Mouse (Mus musculus) liver, embryonic 14.5 days (tissue): ENCODE measurements around the gene Ddx23. TPM values are rescaled to one million over a fixed set of nuclear protein-coding genes. Genes with fewer than 3 reads are reported as not detected.
A peak's percentile ranks its signal among the peaks of the same experiment; 100 is the strongest.

ENCODE experiments used
- ATAC-seq: fragments of 200-750 bp; cut with Nextera tagmentation; 2 replicates; pipeline ENCODE4 v1.8.0; 2017; ENCODE audit warnings: moderate number of reproducible peaks, mild to moderate bottlenecking, moderate library complexity; ENCODE audit not compliant: insufficient read depth
- DNase-seq, 3 experiments: peaks; one replicate each; pipeline ENCODE4 v3.0.0-alpha.2; 2012 to 2013; ENCODE audit warnings: low read depth in 3 of 3, low spot score in 3 of 3
- H3K27ac ChIP-seq: fragments of 300-500 bp; sonication (generic); 2 replicates; pipeline ENCODE4 v1.5.1; 2014; ENCODE audit warnings: moderate library complexity, mild to moderate bottlenecking, control low read depth, inconsistent platforms
- H3K27me3 ChIP-seq: fragments of 300-500 bp; sonication (generic); 2 replicates; pipeline ENCODE4 v1.6.1; 2014; ENCODE audit warnings: mild to moderate bottlenecking, low read length, moderate library complexity; ENCODE audit not compliant: control insufficient read depth, insufficient read depth
- H3K36me3 ChIP-seq: fragments of 300-500 bp; sonication (generic); replicated peaks from 2 replicates; pipeline ENCODE4 v1.6.1; 2014; ENCODE audit warnings: low read depth; ENCODE audit not compliant: control insufficient read depth, insufficient read depth
- H3K4me1 ChIP-seq, 2 experiments: fragments of 200-500 bp in 1 of 2; fragments of 300-500 bp in 1 of 2; sonication (generic) in 1 of 2; replicated peaks; 2 replicates each; pipeline ENCODE4 v1.6.1; 2012 to 2014; ENCODE audit warnings: antibody characterized with exemption in 1 of 2, inconsistent platforms in 1 of 2, low read length in 1 of 2; ENCODE audit not compliant: control insufficient read depth in 2 of 2, insufficient read depth in 2 of 2
- H3K4me2 ChIP-seq: fragments of 300-500 bp; sonication (generic); 2 replicates; pipeline ENCODE4 v1.6.1; 2014; ENCODE audit warnings: low read depth, mild to moderate bottlenecking, control low read depth, moderate library complexity
- H3K4me3 ChIP-seq, 2 experiments: fragments of 200-500 bp in 1 of 2; fragments of 300-500 bp in 1 of 2; sonication (generic) in 1 of 2; 2 replicates each; pipeline ENCODE4 v1.5.1; 2012 to 2014; ENCODE audit warnings: low read depth in 2 of 2, low read length in 2 of 2, mild to moderate bottlenecking in 2 of 2, control low read depth in 1 of 2, inconsistent platforms in 1 of 2, moderate library complexity in 1 of 2; ENCODE audit not compliant: insufficient read depth in 1 of 2
- H3K9ac ChIP-seq: fragments of 300-500 bp; sonication (generic); replicated peaks from 2 replicates; pipeline ENCODE4 v1.6.1; 2014; ENCODE audit warnings: mild to moderate bottlenecking, control low read depth, moderate library complexity
- H3K9me3 ChIP-seq: fragments of 300-500 bp; sonication (generic); 2 replicates; pipeline ENCODE4 v1.6.1; 2016; ENCODE audit warnings: low read length, mixed read lengths; ENCODE audit not compliant: control insufficient read depth
- CTCF ChIP-seq: IDR thresholded peaks from 2 replicates; pipeline ENCODE4 v1.5.1; 2016; ENCODE audit warnings: antibody characterized with exemption, low read depth, control low read depth
- EP300 ChIP-seq: IDR thresholded peaks from 2 replicates; pipeline ENCODE4 v1.6.1; 2016; ENCODE audit warnings: antibody characterized with exemption, low read depth
- WGBS: fragments of 180-500 bp; shearing (Covaris S2); extraction: QIAGEN DNeasy Blood & Tissue Kit; methylation state at CpG from one replicate; pipeline ENCODE4 v1.1.7; 2014; ENCODE audit not compliant: insufficient replicate concordance; 5-methylcytosine and 5-hydroxymethylcytosine counted together
- polyA plus RNA-seq, 2 experiments: library from polyadenylated mRNA; depleted of rRNA in 1 of 2; stranded (reverse) in 1 of 2; unstranded in 1 of 2; fragments of >200 nt; fragmentation: Nextera tagmentation in 1 of 2; extraction: Ambion mirVana in 1 of 2; gene quantifications; 2 replicates each; pipeline versions ENCODE4 v1.2.1 to v1.2.3; 2012 to 2014

Gene Ddx23
- polyA plus RNA-seq, 2 experiments, result 11.7 to 23.4 TPM

- Histone ChIP-seq H3K4me3 (no peak overlapping the region), H3K9ac (no peak overlapping the region)
- WGBS, result 42% methylated on average over 7 of the region's 7 CpGs
Measured at GRCm38 (mm10) chr15:98681633-98682032, 18.9 kb upstream of the Ddx23 start.

GRCm38 (mm10) chr15:98680660-98681059, 18.0 kb upstream of the Ddx23 start:
- 64% methylated on average over 8 of the region's 8 CpGs for WGBS

More at GRCm38 (mm10) chr15:98681633-98682032, 18.9 kb upstream of the Ddx23 start:
- ATAC-seq (no peak), DNase-seq (no peak)
- peaks cover 17% of the 10 kb centered on the region for H3K27me3 ChIP-seq
- no peak overlapping the region for H3K4me2 ChIP-seq
- 0 out of 4 replicates have a peak, but pooled peaks cover 0 to 4% of the 10 kb centered on the region in 2 experiments for H3K4me1 ChIP-seq
- no peaks in the 10 kb centered on the region for H3K9me3 ChIP-seq
- no peak overlapping the region for H3K27ac ChIP-seq
- no peak for TF ChIP-seq CTCF
- TF ChIP-seq EP300, result no peak
- no peaks in the 10 kb centered on the region for H3K36me3 ChIP-seq

GRCm38 (mm10) chr15:98677977-98678376, 15.3 kb upstream of the Ddx23 start:
- H3K27ac ChIP-seq, result no peak overlapping the region
- ATAC-seq (no peak), DNase-seq (no peak)
- peaks cover 47% of the 10 kb centered on the region for H3K27me3 ChIP-seq
- no peaks in the 10 kb centered on the region for H3K36me3 ChIP-seq
- no peak for TF ChIP-seq CTCF
- no peak for TF ChIP-seq EP300
- H3K4me2 ChIP-seq, result no peak overlapping the region
- no peak overlapping the region for H3K4me3 ChIP-seq
- no peaks in the 10 kb centered on the region for H3K9me3 ChIP-seq
- WGBS, result 62% methylated on average over 7 of the region's 7 CpGs
- 0 out of 4 replicates have a peak, but pooled peaks cover 0 to 6% of the 10 kb centered on the region in 2 experiments for H3K4me1 ChIP-seq
- H3K9ac ChIP-seq, result no peak overlapping the region

More at GRCm38 (mm10) chr15:98680660-98681059, 18.0 kb upstream of the Ddx23 start:
- H3K9me3 ChIP-seq, result no peaks in the 10 kb centered on the region
- peaks cover 27% of the 10 kb centered on the region for H3K27me3 ChIP-seq
- H3K36me3 ChIP-seq, result no peaks in the 10 kb centered on the region
- ATAC-seq, result no peak
- 0 out of 4 replicates have a peak, but pooled peaks cover 0 to 6% of the 10 kb centered on the region in 2 experiments for H3K4me1 ChIP-seq
- no peak overlapping the region for H3K27ac ChIP-seq
- no peak overlapping the region for H3K4me2 ChIP-seq
- H3K9ac ChIP-seq, result no peak overlapping the region
- H3K4me3 ChIP-seq, result no peak overlapping the region
- DNase-seq, result no peak
- TF ChIP-seq EP300 (no peak), CTCF (no peak)

- TF ChIP-seq CTCF (peak; percentile 13; the same call in 1 of the 2 replicates), EP300 (no peak)
- Histone ChIP-seq H3K9ac (no peak within 1 kb of the TSS), H3K36me3 (no peaks in the 10 kb centered on the region), H3K9me3 (no peaks in the 10 kb centered on the region), H3K4me1 (0 out of 4 replicates have a peak, but pooled peaks cover 0 to 6% of the 10 kb centered on the region in 2 experiments), H3K27me3 (peaks cover 47% of the 10 kb centered on the region), H3K4me2 (peak within 1 kb of the TSS; percentile 42), H3K4me3 (peak within 1 kb of the TSS; percentile 1 to 40), H3K27ac (no peak within 1 kb of the TSS)
- peak; percentile 61 to 68 (median 62) for DNase-seq
- 2% methylated on average over 37 of the region's 37 CpGs for WGBS
- ATAC-seq, result peak; percentile 89
Measured at GRCm38 (mm10) chr15:98676940-98677728, 14.4 kb upstream of the Ddx23 start, which contains the start of gene Rnd1. Gene Rnd1 (minus strand): TSS chr15:98677461.

GRCm38 (mm10) chr15:98676471-98676870, 13.8 kb upstream of the Ddx23 start:
- H3K9me3 ChIP-seq, result no peaks in the 10 kb centered on the region
- DNase-seq (no peak), ATAC-seq (no peak)
- no peak overlapping the region for H3K27ac ChIP-seq
- H3K27me3 ChIP-seq, result peaks cover 47% of the 10 kb centered on the region
- TF ChIP-seq CTCF, result no peak
- TF ChIP-seq EP300, result no peak
- no peak overlapping the region for H3K4me3 ChIP-seq
- H3K4me2 ChIP-seq, result peak overlapping the region; percentile 42
- no peaks in the 10 kb centered on the region for H3K36me3 ChIP-seq
- 4% methylated on average over 9 of the region's 9 CpGs for WGBS
- no peak overlapping the region for H3K9ac ChIP-seq
- 0 out of 4 replicates have a peak, but pooled peaks cover 0 to 6% of the 10 kb centered on the region in 2 experiments for H3K4me1 ChIP-seq
